Mouse (Mus musculus): ENCODE results near the gene Msrb1. TPM values are rescaled to one million over a fixed set of nuclear protein-coding genes. Genes with fewer than 3 reads are reported as not detected.
A peak's percentile ranks its signal among the peaks of the same experiment; 100 is the strongest.
"Not testable (repeated sequence)": the region's sequence is repeated elsewhere in the genome, so short reads cannot be mapped to it uniquely, and the experiment has no call there.

Gene Msrb1
- polyA plus RNA-seq, 1 experiment from 2014 or later, result 19.4 TPM

DNA sequence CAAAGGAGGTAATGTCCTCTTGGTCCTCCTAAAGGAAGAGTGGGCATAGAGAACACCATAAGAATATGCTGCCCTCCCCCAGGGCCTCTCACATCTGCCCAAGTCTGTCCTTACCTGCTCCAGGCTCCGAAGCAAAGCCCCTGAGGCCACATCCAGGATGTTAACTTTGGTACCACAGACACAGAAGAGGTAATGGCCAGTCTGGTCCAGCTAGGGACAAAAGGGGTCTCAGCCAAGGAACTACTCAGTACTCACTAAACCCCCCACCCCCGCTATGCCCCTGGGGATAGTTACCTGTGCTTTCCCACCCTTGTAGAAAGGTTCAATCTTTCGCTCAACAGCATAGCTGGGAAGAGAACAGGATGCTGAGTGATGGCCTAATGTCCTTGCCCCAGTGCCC, 30.6 kb upstream of the Msrb1 start:
- no peak overlapping the region for H3K4me3 ChIP-seq
- no peak overlapping the region for H3K9ac ChIP-seq
- no peaks in the 10 kb centered on the region for H3K9me3 ChIP-seq
- no peak for ATAC-seq (ENCODE audit: low FRiP score, low read depth)
- H3K27me3 ChIP-seq, result no peaks in the 10 kb centered on the region
- H3K27ac ChIP-seq (replicated peaks), result no peak overlapping the region
- H3K4me2 ChIP-seq, result no peak overlapping the region
- H3K36me3 ChIP-seq, result peaks cover 27% of the 10 kb centered on the region
- peaks cover 24% of the 10 kb centered on the region for H3K4me1 ChIP-seq (replicated peaks)
- 88% methylated on average over 3 of the region's 3 CpGs for WGBS

DNA sequence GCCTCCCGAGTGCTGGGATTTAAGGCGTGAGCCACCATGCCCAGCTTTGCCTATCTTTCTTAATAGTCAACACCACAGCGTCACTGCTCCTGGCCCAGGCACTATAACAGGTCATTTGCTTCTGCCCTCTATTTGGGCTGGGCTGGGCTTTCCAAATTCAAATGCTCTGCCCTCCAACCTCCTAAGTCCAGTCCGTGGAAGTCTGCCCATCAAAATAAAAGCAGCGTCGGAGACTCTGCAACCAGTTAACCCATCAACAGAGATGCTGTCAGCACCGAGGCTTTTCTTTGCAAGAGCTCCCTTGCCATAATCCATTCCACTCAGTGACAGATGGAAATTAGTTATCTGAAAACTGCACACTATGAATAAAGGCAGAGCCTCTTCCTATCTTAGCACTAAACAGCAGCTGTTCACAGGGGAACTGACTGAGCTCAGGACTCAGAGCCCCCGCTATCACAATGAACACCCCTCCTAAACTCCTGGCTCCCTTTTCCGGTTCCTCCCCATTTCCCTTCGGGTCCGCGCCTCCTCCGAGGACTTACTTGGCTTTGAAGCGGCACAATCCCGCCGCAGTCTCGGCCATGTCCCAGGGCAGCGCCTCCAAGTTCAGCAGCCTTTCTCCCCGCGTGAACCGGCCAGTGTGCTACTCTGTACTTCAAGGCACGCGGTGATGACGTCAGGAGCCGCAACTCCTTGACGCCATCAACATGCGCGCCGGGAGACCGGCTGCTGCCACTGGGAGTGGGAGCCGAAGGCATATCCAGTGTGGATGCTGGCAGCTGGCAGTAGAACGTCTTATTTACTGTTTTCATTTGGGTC, 29.3 kb upstream of the Msrb1 start, which contains the start of gene Tbl3:
Gene Tbl3, minus strand, starts transcription at position 679 of the 819 bp plus-strand sequence.
- peak within 1 kb of the TSS; percentile 80 for H3K4me3 ChIP-seq
- 4% methylated on average over 32 of the region's 32 CpGs for WGBS
- H3K27me3 ChIP-seq, result no peaks in the 10 kb centered on the region
- peak within 1 kb of the TSS; percentile 72 for H3K9ac ChIP-seq
- peak within 1 kb of the TSS; percentile 81 for H3K27ac ChIP-seq (replicated peaks)
- peaks cover 14% of the 10 kb centered on the region for H3K36me3 ChIP-seq
- H3K4me1 ChIP-seq (replicated peaks), result peaks cover 24% of the 10 kb centered on the region
- H3K4me2 ChIP-seq, result peak within 1 kb of the TSS; percentile 71
- ATAC-seq (ENCODE audit: low FRiP score, low read depth), result peak; percentile 91
- no peaks in the 10 kb centered on the region for H3K9me3 ChIP-seq

DNA sequence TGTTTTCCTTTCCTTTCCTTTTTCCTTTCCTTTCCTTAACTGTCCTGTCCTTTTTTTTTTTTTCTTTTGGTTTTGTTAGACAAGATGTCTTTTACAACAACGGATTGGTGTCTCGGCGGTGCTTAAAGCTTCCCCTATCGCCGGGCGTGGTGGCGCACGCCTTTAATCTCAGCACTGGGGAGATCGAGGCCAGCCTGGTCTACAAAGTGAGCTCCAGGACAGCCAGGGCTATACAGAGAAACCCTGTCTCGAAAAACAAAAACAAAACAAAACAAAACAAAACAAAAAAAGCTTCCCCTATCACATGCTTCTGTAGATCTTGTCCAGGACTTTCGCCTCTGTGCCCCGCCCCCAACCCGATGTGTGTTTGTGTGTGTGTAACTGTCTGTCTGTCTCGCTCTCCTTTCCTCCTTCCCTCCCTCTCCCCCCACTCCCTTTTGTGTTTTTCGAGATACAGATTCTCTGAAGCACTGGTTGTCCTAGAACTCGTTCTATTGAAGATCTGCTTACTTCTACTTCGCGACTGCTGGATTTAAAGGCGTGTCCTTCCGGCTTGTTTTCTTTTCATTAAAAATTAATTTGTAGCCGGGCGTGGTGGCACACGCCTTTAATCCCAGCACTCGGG, 28.5 kb upstream of the Msrb1 start:
- 6% methylated on average over 24 of the region's 24 CpGs for WGBS
- peaks cover 24% of the 10 kb centered on the region for H3K4me1 ChIP-seq (replicated peaks)
- peak; percentile 73 for ATAC-seq (ENCODE audit: low FRiP score, low read depth)

DNA sequence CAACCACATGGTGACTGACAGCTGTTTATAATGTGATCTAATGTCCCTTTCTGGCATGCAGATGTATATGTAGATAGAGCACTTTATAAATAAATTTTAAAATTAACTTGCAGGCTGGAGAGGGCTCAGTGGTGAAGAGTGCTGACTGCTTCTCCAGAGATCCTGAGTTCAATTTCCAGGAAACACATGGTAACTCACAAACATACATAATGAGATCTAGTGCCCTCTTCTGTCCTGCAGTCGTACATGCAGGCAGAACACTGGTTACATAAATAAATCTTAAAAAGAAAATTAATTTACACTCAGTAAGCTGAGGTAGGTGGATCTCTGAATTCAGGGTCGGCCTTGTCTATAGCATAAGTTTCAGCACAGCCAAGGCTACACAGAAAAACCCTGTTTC, 27.8 kb upstream of the Msrb1 start:
- Histone ChIP-seq H3K36me3 (peaks cover 11% of the 10 kb centered on the region), H3K27me3 (no peaks in the 10 kb centered on the region), H3K9ac (no peak overlapping the region), H3K4me1 (replicated peaks) (peaks cover 24% of the 10 kb centered on the region), H3K4me2 (peak overlapping the region; percentile 71; the same call in 1 of the 2 replicates), H3K4me3 (no peak overlapping the region), H3K9me3 (no peaks in the 10 kb centered on the region), H3K27ac (replicated peaks) (no peak overlapping the region)
- ATAC-seq (ENCODE audit: low FRiP score, low read depth), result no peak
- 32% methylated on average over 2 of the region's 2 CpGs for WGBS

More for the DNA sequence above, 28.5 kb upstream of the Msrb1 start:
- Histone ChIP-seq H3K27me3 (no peaks in the 10 kb centered on the region), H3K4me3 (peak overlapping the region; percentile 80), H3K27ac (replicated peaks) (peak overlapping the region; percentile 81), H3K4me2 (peak overlapping the region; percentile 71), H3K9me3 (no peaks in the 10 kb centered on the region), H3K36me3 (peaks cover 11% of the 10 kb centered on the region), H3K9ac (peak overlapping the region; percentile 72)

DNA sequence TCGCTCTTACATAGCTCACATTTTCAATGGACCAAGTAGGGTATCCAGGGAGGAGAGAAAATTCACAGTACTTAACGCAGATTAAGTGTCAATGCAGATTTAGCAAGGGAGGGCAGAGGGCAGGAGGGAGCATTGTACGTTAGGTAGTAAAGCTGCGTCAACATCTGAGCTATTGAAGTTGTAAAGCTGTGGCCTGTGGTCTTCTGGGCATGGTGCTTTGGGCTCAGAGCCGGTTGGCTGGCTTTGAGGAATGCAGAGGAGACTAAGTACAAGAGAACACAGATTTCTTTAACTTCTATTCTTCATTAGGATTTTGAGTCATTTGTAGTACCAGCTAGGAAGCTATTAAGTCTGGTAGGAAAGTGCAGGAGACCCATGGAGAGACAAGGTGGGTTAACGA, 20.9 kb upstream of the Msrb1 start:
- Histone ChIP-seq H3K4me3 (no peak overlapping the region), H3K27ac (replicated peaks) (no peak overlapping the region), H3K9me3 (no peaks in the 10 kb centered on the region), H3K36me3 (0 out of 2 replicates have a peak, but pooled peaks cover 8% of the 10 kb centered on the region), H3K27me3 (no peaks in the 10 kb centered on the region), H3K4me2 (no peak overlapping the region), H3K4me1 (replicated peaks) (peaks cover 10% of the 10 kb centered on the region), H3K9ac (no peak overlapping the region)
- WGBS, result 77% methylated on average over 6 of the region's 6 CpGs
- ATAC-seq (ENCODE audit: low FRiP score, low read depth), result no peak

DNA sequence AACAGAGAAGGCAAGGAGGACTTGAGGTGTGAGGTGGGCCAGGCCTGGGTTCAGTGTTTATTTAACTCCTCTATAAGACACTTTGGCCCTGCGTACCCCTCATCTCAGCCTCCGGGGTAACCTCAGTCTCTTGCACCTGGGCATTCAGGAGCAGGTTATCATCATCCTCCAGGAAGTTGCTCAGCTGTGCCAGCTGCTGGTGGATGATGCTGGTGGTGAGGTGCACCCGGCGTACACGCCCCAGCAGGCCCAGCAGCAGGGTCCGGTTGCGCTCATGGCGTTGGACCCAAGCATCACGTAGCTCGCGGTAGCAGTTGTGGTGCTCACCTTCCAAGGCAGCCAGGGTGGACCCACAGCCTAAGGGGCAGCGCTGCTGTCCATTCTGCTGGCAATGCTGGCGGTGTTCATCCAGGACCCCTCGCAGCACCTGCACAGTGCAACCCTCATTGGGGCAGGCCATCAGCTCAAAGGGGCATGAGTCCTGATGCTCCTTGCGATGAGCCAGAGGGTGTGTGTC, 20.2 kb upstream of the Msrb1 start:
- Histone ChIP-seq H3K4me2 (no peak overlapping the region), H3K27ac (replicated peaks) (no peak overlapping the region), H3K4me1 (replicated peaks) (peaks cover 15% of the 10 kb centered on the region), H3K27me3 (no peaks in the 10 kb centered on the region), H3K9ac (no peak overlapping the region), H3K36me3 (0 out of 2 replicates have a peak, but pooled peaks cover 8% of the 10 kb centered on the region), H3K4me3 (no peak overlapping the region), H3K9me3 (no peaks in the 10 kb centered on the region)
- no peak for ATAC-seq (ENCODE audit: low FRiP score, low read depth)
- WGBS, result 96% methylated on average over 15 of the region's 15 CpGs

DNA sequence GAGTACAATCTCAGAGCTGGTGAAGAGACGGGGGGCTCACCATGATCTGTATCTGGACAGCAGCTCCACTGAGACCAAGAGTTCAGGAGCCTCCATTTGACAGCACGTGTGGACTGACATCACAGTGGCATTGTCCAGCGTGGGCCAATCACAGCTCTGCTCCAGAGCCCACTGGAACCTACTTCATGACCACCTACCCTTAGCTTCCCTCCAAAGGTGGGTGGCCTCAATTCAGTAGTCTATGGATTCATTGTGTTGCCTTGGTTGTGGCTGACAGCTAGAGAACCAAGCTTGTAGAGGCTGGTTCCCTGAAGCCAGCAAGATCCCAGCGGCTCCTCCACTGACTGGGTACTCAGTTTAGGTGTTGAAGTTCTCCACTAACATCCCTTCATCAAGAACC, 18.5 kb upstream of the Msrb1 start, which contains the start of the genes Rnf151 and Rps2:
Gene Rnf151, minus strand, starts transcription at position 121 of the 400 bp plus-strand sequence.
Gene Rps2, plus strand, starts transcription at position 174 of the 400 bp plus-strand sequence.
- Histone ChIP-seq H3K4me1 (replicated peaks) (peaks cover 32% of the 10 kb centered on the region), H3K4me2 (peak within 1 kb of the TSS; percentile 70), H3K9me3 (no peaks in the 10 kb centered on the region), H3K9ac (peak within 1 kb of the TSS; percentile 97; the same call in 1 of the 2 replicates), H3K4me3 (peak within 1 kb of the TSS; percentile 93), H3K36me3 (peaks cover 20% of the 10 kb centered on the region), H3K27ac (replicated peaks) (no peak within 1 kb of the TSS), H3K27me3 (no peaks in the 10 kb centered on the region)
- ATAC-seq (ENCODE audit: low FRiP score, low read depth), result no peak
- WGBS, result 83% methylated on average over 4 of the region's 4 CpGs

DNA sequence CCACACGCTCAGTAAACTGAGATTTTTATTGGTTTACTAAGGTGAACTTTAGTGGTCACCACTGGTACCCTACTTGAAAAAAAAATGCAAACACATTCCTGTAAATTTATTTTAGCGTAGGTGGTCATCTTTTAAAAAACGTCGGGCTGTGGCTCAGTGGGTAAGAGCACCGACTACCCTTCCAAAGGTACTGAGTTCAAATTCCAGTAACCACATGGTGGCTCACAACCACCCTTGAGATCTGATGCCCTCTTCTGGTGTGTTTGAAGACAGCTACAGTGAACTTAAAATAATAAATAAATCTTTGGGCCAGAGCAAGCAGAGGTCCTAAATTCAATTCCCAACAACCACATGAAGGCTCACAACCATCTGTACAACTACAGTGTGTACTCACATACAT, 17.5 kb upstream of the Msrb1 start:
- peak overlapping the region; percentile 97 for H3K9ac ChIP-seq

DNA sequence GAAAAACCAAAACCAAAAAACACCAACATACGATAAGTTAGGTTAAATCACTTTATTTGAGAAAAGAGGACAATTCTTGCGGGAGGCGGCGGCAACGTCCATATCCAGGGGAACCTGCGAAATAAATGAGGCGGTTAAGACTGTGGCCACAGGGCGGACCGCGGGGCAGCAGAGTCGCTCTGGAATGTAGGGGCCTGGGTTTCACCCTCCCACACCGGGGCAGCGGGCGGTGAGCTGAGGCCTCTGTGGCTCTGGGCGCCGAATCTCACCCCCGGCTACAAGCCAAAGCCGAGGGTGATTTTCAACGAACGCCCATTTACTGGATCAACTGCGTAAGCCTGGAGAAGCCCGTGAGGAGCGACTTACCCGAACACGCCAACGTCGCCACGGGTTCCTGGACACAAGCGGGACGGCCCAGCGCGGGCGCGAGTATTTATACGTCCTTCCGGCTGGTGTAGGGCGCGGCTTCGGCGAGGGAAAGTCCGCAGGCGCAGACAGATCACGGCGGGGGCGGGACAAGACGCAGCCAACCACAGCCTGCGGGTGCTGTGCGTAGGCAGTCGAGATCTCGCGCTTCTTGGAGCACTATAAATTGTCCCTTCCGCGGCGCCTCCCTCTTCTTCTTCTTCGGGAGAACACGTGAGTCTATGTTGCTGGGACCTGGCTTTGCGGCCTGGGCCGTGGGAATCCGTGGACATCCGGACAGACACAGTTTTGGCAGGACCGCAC, 16.8 kb upstream of the Msrb1 start:
- Histone ChIP-seq H3K4me1 (replicated peaks) (peaks cover 40% of the 10 kb centered on the region), H3K36me3 (peaks cover 20% of the 10 kb centered on the region), H3K9ac (peak overlapping the region; percentile 97), H3K27me3 (no peaks in the 10 kb centered on the region), H3K27ac (replicated peaks) (peak overlapping the region; percentile 90), H3K4me3 (peak overlapping the region; percentile 93), H3K9me3 (no peaks in the 10 kb centered on the region), H3K4me2 (peak overlapping the region; percentile 81)
- under 1% methylated on average over 61 of the region's 61 CpGs for WGBS
- peak; percentile 98 for ATAC-seq (ENCODE audit: low FRiP score, low read depth)

More for the DNA sequence above, 17.5 kb upstream of the Msrb1 start:
- not testable (repeated sequence) for H3K9me3 ChIP-seq; ATAC-seq (ENCODE audit: low FRiP score, low read depth); H3K27me3 ChIP-seq; H3K27ac ChIP-seq (replicated peaks)
- Histone ChIP-seq H3K4me2 (peak overlapping the region; percentile 70), H3K4me3 (peak overlapping the region; percentile 93), H3K36me3 (peaks cover 20% of the 10 kb centered on the region), H3K4me1 (replicated peaks) (peaks cover 40% of the 10 kb centered on the region)
- WGBS, result 66% methylated on average over 5 of the region's 5 CpGs

DNA sequence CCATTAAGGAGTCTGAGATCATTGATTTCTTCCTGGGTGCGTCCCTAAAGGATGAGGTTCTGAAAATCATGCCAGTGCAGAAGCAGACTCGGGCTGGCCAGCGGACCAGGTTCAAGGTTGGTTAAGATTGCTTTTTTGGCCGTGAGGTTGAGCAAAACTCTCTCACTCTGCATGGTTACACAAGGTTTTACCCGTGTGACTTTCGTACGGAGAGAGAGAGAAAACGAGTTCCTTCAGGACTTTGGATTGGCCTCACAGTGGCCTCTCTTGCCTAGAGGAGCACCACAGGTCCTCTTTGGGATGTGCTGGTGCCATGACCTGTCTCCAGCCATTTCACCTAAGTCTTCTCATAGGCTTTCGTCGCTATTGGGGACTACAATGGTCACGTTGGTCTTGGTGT, 15.8 kb upstream of the Msrb1 start:
- H3K4me1 ChIP-seq (replicated peaks), result peaks cover 40% of the 10 kb centered on the region
- H3K36me3 ChIP-seq, result peaks cover 20% of the 10 kb centered on the region
- peak overlapping the region; percentile 83 for H3K9ac ChIP-seq
- not testable (repeated sequence) for H3K9me3 ChIP-seq; H3K27me3 ChIP-seq; ATAC-seq (ENCODE audit: low FRiP score, low read depth)
- H3K4me3 ChIP-seq, result peak overlapping the region; percentile 93
- peak overlapping the region; percentile 81 for H3K4me2 ChIP-seq
- H3K27ac ChIP-seq (replicated peaks), result peak overlapping the region; percentile 85; the same call in 1 of the 2 replicates
- WGBS, result under 1% methylated on average over 11 of the region's 11 CpGs

DNA sequence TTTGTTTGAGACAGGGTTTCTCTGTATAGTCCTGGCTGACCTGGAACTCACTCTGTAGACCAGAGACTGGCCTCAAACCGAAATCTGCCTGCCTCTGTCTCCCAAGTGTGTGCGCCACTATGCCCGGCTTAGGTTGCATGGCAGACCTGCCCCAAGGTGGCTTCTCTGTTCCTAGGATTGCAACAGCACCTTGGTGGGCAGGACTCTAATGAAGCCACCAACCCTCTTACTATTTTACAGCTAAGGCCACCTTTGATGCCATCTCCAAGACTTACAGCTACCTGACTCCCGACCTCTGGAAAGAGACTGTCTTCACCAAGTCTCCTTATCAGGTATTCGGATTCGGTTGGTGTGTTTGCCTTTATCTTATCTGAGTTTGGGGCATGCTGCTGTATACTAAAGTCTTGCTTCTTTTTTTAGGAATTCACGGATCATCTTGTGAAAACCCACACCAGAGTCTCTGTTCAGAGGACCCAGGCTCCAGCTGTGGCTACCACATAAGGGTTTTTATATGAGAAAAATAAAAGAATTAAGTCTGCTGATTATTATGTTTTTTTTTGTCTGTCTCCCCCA, 15.0 kb upstream of the Msrb1 start:
- H3K27ac ChIP-seq (replicated peaks); H3K9me3 ChIP-seq; ATAC-seq (ENCODE audit: low FRiP score, low read depth); H3K27me3 ChIP-seq: not testable (repeated sequence)
- Histone ChIP-seq H3K4me3 (peak overlapping the region; percentile 93), H3K36me3 (peaks cover 17% of the 10 kb centered on the region), H3K4me1 (replicated peaks) (peaks cover 40% of the 10 kb centered on the region), H3K9ac (peak overlapping the region; percentile 24; the same call in 1 of the 2 replicates), H3K4me2 (peak overlapping the region; percentile 81)
- 77% methylated on average over 7 of the region's 7 CpGs for whole genome bisulfite sequencing

Measured in hindbrain, embryonic 15.5 days (tissue).